Mouse (Mus musculus): ENCODE measurements around the gene Fat3.

The Fat3 gene

GRCm38 (mm10) chr9:16113936-16114642, 387.0 kb downstream of the Fat3 start:
- DNase-seq = no peak

DNA sequence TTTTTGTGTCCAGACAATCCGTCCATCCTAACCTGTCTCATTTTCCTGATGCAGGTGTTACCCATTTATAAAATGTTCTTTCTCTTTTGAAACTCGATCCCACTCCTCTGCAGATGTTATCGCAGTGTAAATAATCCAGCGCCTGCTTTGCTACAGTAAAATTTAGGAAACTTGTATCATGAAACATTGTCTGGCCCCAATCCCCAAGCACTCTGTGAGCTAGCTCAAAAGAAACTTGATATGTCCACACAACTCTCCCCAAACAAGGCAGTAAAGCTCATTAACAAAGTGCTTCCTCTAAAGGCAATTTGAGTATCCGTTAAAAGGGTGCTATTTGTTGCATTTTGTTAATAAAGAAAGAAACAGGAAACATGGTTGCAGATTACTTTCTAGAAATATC, 393.2 kb downstream of the Fat3 start:
- no peak for DNase-seq

- DNase-seq = no peak
These were observed 393.7 kb downstream of the Fat3 start for GRCm38 (mm10) chr9:16107386-16107785.

DNA sequence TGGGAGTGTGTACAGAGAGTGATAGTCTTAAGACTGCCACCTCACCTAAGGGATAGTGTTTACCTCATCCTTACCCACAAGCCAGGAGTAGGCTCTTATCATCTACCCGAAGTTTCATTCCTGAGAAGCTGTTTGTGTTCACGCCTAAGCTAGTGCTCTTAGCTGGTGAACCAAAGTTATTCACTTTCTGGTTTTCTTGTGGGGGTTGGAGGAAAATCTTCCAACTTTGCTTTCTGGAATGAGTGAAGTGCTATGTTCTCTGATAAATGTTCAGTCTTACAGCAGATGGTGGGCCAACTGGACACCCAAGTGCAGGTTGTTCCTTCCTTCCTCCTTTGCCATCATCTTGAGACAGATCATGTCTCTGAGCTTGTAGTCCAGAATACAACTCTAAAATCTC, 402.5 kb downstream of the Fat3 start:
- no peak for DNase-seq

- DNase-seq = no peak
These were observed 407.9 kb downstream of the Fat3 start for GRCm38 (mm10) chr9:16093047-16093668.

DNA sequence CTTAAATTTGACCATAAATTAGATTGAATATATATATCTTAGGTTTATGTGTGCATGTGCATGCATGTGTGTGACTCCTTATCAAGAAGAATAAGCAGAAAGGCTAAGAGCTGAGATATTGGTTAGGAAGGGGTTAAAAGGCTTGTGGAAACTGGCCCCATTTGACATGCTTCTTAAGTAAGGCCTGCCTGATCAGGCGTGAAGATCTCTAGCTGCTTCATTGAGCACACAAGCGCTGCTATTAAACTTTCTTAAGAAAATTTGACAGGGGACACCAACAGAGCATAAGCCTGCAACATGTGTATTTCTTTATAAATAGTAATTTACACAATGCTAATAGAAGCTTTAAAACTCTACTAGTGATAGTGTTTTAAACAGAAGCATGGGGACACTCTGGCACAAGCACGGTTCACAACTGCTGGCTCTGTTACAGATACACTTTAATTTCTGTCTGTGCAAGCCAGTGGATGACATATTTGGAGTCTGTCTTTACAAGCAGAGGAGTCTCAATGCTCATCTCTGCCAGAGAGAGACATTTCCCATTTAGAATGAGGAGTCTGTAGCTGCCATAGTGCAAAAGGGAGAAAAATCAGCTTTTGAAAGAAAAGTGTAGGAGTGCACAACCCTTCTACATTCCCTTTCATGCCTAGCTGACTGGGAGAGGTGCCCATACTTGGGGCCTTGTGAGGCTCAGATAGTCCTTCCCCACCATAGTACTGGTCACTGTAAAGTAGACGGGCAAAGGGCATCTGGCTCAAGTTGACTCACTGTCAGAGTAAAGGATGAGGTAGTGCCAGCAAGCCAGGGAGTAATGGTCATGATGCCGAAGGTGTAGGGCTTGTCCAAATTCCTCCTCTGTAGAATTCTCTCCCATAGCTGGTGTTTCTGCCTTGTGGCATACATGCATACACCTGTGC, 408.8 kb downstream of the Fat3 start:
- DNase-seq = no peak

DNA sequence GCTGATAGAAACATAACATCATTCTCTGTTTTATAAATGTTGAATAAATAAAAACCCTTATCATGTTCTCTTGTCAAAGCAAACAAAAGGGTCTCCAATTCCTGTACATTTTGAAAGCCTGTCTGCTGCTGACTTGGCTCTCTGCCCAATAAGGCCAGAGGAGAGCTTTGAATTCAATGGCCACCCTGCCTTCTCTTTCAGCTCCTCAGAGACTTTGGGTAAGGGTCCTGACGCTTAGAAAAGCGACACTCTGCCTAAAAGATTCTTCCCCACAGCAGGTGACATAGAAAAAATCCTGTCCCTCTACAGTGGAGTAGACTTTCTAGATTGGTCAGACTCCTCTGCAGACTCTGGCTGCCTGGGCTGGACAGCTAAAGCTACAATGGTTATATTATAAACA, 421.8 kb downstream of the Fat3 start:
- no peak for DNase-seq

DNA sequence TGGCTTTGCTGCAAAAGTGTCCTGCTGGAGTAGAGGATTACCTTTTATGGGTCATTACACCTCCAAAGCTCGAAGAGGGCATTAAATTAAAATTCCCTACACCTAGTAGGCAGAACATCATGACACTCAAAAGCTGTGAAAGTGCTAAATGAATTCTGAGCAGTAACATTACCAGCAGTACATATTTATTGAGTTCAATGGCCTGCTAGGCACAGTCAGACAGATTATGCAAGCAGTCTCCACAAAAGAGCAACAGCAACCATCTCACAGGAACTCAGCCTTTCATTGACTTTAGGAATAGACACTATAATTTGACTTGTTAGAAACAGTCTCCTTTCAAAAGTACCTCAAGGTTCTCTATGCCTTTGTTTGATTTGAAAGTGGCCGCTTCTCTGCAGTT, 426.4 kb downstream of the Fat3 start:
- no peak for DNase-seq

DNA sequence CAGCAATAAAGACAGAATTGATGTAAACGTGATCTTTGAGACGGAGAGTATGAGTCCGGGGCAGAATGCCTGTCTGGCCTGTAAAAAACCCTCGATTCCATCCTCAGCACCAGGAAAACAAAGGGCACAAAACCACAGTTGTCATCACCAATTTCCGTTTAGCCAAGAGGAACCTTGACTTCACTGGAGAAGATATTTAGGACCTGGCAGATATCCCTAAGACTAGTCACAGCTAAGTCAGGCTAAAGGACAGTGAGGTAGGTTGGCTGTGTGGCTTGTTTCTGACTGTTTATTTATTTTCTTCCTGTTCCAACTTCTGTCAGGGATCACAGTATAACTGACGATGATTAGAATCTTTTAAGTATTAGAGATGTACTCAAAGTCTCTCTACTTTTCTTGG, 427.0 kb downstream of the Fat3 start:
- DNase-seq = no peak

- DNase-seq = no peak
These were observed 437.6 kb downstream of the Fat3 start for GRCm38 (mm10) chr9:16063447-16063846.

GRCm38 (mm10) chr9:16062472-16062871, 438.6 kb downstream of the Fat3 start:
- DNase-seq = no peak

DNA sequence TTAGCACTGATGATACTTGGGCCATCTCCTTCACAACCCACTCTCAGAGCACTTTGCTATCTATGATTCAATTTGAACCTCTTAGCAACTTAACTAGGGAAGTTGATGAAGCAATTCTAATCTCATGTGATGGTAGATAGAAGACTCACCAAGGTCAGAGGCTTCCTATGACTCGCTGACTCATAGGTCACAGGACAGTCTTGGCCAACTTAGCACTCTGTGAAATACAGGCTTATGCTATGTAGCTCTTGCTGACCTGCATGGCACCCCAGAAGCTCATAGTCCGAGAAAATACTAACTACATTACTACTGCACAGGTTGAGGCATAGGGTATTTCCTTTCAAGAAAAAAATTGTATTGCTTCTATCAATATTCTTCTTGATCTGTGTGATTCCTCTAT, 454.4 kb downstream of the Fat3 start:
- no peak for DNase-seq

DNA sequence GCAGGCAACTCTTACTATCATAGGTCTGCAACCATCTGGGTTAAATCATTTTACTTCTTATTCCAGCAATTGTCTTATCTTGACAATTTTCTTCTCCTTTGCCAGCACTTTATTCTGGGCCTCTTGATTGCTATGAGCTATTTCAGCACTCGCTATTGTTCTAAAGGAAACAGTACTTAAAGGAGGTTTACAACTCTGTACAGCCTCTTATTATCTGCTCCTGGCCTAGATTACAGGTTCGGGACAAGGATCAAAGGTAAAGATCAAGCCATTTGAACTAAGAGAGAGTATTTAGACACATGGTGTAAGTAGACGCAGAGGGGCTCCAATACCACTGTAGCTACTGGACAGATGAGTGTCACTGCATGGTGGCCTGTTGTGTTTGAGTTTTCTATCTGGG, 463.7 kb downstream of the Fat3 start:
- no peak for DNase-seq

DNA sequence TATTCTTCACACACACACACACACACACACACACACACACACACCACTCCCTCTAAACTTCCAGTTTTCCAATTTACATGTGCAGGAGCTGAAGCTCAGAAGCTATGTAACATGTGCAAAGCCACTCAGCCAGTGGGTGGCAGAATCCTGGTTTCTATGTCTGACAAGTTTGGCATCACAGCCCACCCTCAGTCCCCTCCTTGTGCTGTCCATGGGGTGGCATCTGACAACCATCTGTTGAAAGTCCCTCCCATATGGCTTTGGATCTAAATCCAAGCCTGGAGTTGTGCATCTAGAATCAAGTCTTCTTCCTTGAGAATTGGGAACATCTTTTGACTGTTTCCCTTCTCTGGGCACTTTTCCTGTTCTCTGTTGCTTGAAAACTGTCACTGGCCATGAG, 464.7 kb downstream of the Fat3 start:
- DNase-seq = peak; percentile 20

GRCm38 (mm10) chr9:16029715-16030285, 471.3 kb downstream of the Fat3 start:
- DNase-seq = no peak

GRCm38 (mm10) chr9:16029066-16029465, 472.0 kb downstream of the Fat3 start:
- no peak for DNase-seq

GRCm38 (mm10) chr9:16028394-16028911, 472.6 kb downstream of the Fat3 start:
- DNase-seq = peak; percentile 8

- DNase-seq = no peak
These were observed 475.0 kb downstream of the Fat3 start for GRCm38 (mm10) chr9:16026054-16026453.

DNA sequence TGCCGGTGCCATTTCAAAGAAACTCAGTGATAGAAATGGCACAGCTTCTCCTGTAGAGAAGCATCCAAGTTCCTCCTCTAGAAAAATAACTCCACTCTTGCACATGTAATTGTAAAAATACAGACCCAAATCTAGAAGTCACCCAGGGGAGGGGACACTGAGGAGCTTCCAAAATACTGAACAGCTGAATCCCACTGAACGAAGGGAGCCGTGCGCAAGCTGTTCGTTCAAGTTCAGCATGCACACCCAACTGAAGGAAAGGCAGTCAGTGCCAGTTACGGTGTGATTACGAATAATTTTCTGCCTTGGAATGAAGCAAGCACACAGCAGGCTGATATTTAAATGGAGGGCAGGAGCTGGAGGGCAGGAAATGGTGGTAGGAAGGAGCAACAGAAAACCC, 476.4 kb downstream of the Fat3 start:
- DNase-seq = no peak

DNA sequence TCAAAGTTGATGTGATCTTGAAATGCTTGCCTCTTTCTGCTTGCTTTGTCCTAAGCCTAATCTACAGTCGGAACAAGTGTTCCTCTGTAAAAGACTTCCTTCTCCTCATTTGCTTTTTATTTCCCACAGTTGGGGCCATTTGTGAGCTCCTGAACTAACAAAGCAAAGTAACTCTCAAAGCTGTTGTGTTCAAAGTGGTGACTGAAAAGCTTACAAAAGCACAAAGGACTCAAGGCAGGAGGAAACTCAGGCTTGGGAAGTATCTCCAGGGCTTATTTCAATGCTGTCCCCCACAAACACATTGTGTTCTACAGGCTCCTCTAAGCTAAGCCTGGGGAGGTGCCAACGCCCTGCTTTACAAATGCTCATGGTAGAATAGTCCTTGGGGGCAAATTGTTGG, 487.0 kb downstream of the Fat3 start:
- DNase-seq = peak; percentile 31

DNA sequence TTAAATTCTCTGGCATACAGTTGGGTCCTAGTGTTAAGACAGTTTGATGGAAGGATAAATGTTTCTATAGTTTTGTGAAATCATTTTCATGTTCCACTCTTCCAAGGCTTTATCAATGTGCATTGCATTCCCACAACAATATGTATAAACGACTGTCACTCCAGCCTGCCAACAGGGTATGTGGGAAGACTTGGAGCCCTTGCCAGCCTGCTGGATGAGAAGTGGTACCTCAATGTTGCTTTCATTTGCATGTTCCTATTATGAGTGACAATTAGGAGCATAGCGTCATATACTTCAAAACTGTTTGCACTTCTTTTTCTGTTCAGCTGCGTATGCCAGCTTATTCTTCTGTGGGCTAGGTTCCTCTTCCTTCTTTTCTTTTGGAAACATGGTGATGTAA, 489.7 kb downstream of the Fat3 start:
- DNase-seq = peak; percentile 25

DNA sequence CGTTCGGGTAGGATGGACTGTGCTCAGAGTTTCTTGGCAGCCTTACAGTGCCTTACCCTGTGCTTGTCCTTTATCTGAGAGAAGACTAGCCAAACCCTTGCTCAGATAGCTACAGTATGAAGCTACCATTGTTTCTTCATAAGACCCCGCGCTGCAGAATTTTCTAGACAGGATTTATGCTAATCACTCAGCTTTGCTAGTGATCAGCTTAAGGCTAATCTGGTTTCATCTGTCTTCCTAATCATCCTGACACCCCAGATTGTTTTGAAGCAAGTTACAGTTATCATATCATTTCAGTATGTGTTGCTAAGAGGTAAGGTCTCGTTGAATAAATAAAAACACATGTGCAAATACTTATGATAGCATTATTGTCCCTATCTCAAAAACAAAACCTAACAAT, 493.6 kb downstream of the Fat3 start:
- DNase-seq = no peak

DNA sequence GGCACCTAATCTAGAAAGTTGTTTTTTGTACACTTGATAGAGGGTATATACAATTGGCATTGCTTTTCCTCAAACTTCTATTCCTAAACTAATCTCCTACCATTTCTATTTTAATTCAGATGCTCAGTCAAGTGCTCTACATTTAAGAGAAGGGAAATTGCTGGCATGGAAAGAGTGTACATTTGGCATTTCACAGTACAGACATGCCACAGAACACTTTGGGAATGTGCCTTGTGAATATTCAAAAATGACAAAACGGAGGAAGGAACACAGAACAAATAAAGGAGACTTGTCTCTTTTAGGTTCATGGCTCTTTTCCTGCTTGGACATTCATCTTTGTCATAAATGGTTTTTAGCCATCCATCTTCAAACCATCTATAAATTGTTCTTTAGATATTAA, 498.1 kb downstream of the Fat3 start:
- no peak for DNase-seq

Data from right cerebral cortex, postnatal 4 days (tissue).